Mouse (Mus musculus) heart, adult 2 months (tissue): ENCODE data around the gene Med29.

ENCODE experiments used
- EP300 ChIP-seq: fragments of 200-500 bp; IDR thresholded peaks from 2 replicates; pipeline ENCODE4 v1.6.1; 2011; ENCODE audit warnings: low read depth, low read length, control low read depth; ENCODE audit not compliant: insufficient read depth
- POLR2A ChIP-seq: fragments of 200-500 bp; IDR thresholded peaks from 2 replicates; pipeline ENCODE4 v1.6.1; 2011; ENCODE audit warnings: mild to moderate bottlenecking, low read depth, low read length, control low read depth; ENCODE audit not compliant: insufficient read depth

- no peak for TF ChIP-seq POLR2A
- TF ChIP-seq EP300: no peak
Measured at GRCm38 (mm10) chr7:28373131-28373581, 19.4 kb downstream of the Med29 start.
